Mouse (Mus musculus) gastrocnemius, adult 2 months (tissue): ENCODE results near the gene Dph1. TPM values are rescaled to one million over a fixed set of nuclear protein-coding genes. Genes with fewer than 3 reads are reported as not detected.

ENCODE experiments used
- DNase-seq: peaks from one replicate; pipeline ENCODE4 v3.0.0; 2022
- H3K27ac ChIP-seq: fragments of 200-600 bp; 2 replicates; pipeline ENCODE4 v1.8.1; 2022; ENCODE audit warnings: mild to moderate bottlenecking
- H3K4me3 ChIP-seq: fragments of 200-600 bp; 2 replicates; pipeline ENCODE4 v1.8.1; 2022; ENCODE audit warnings: mild to moderate bottlenecking, moderate library complexity
- CTCF ChIP-seq: fragments of 200-600 bp; IDR thresholded peaks from 2 replicates; pipeline ENCODE4 v1.8.1; 2022; ENCODE audit warnings: antibody characterized with exemption, mild to moderate bottlenecking, moderate library complexity
- intact Hi-C: fragments of 180-260 bp; cut with DNase I; formaldehyde crosslinking; loops from one replicate; pipeline ENCODE4 v1.15.1; 2025
- total RNA-seq, 2 experiments: library from RNA; stranded (reverse); gene quantifications; 2 replicates each; pipeline ENCODE4 v1.2.3; 2021

Dph1 gene
- total RNA-seq, 2 experiments from 2014 or later: 5.5 to 6.2 TPM

DNA sequence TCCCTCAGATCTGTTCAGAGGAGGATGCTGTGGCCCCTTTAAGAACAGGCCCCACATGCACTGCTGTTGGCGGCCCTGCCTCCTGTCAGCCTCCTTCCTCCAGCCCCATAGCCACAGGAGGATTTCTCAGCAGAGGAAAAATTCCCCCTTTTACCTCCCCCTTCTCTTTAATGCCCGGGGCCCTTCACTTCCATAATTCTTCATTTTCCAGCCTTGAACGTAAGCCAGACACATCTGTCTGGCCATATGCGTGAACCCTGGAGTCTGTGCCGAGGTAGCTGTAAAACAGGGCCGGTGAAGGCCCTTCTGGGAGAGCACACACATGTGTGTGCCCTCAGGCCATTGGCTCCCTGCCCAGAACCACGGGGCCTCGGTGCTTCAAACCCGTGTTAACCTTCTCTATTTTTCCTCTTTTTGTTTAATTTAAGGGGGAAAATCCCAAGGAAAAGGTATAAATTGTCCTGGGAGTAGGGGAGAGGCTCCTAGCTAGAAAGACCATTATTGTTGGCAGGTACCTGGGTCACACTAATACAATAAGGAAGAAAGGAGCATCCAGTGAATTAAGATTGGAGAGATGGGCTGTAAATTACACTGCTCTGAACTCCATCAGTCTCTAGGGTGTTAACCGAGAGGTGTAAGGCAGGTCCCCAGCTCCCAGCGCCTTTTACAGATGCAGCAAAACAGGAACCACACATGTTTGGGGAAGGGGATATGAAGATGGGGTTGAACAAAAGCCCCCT lies 43.8 kb downstream of the Dph1 start:
- TF ChIP-seq CTCF: no peak
- H3K4me3 ChIP-seq: no peak overlapping the region
- DNase-seq: peak; percentile 39
- peak overlapping the region; percentile 84 for H3K27ac ChIP-seq
- intact Hi-C loops: no loop called here

GRCm38 (mm10) chr11:75145841-75146240 lies 45.2 kb downstream of the Dph1 start:
- no peak for DNase-seq
- intact Hi-C loops: no loop called here
- no peak for TF ChIP-seq CTCF
- no peak overlapping the region; the same call in 1 of the 2 replicates for H3K27ac ChIP-seq
- H3K4me3 ChIP-seq: no peak overlapping the region

DNA sequence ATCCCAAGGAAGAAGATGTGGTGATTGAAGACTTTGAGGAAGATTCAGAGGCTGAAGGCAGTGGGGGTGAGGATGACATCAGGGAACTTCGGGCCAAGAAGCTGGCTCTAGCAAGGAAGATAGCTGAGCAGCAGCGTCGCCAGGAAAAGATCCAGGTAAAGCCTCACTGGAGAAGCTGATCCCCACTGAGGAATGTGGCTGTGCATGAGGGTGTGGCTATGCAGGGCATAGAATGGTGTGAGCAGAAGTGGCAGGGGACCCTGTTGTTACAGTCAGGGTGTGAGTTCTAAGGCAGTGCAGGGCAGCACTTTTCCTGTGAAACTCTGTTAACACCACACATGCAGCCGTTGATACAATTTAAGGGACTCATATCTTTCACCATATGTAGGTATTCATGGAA lies 48.3 kb downstream of the Dph1 start:
- intact Hi-C loops: no loop called here
- Histone ChIP-seq H3K4me3 (no peak overlapping the region), H3K27ac (peak overlapping the region; percentile 28; the same call in 1 of the 2 replicates)
- no peak for TF ChIP-seq CTCF
- DNase-seq: no peak

GRCm38 (mm10) chr11:75141913-75142312 lies 49.1 kb downstream of the Dph1 start:
- Histone ChIP-seq H3K27ac (peak overlapping the region; percentile 87; the same call in 1 of the 2 replicates), H3K4me3 (no peak overlapping the region)
- TF ChIP-seq CTCF: no peak
- intact Hi-C loops: no loop called here
- DNase-seq: no peak

DNA sequence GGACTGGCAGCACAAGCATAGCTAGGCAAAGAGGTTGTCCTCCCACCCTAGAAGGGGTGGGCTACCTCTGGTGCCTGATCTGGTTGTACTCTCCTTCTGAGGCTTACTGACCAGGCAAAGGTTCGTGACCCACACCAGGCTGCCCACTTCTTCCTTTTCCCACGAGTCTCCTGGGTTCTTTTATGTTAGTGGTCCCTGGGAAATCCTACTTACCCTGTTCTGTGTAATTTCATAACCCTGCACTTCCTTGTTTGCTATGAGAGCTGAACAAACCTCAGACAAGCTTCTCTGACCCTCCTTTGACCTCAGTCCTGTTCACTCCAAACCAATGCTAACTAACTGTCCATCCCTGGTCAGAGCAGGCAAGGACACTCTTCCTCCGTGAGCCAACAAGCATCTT lies 50.0 kb downstream of the Dph1 start:
- TF ChIP-seq CTCF: no peak
- no peak for DNase-seq
- peak overlapping the region; percentile 87 for H3K27ac ChIP-seq
- H3K4me3 ChIP-seq: no peak overlapping the region
- intact Hi-C loops: no loop called here

DNA sequence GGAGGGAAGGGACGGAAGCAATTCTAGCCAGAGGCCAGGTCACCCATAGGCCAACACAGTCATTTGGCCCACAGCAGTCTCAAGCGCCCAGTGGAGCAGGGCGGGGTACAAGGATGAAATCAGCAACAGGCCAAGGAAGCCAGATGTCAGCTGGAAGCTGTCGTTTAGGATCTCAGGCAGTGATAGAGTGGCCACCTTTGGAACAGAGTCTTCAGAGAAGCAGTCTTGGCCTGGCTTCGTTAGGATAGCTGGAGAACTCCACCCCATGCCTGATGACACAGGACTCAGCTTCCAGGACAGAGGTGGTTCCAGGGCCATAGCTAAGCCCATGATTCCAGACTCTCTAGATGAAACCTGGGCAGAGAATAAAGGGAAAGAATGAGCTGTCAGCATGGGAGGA lies 50.6 kb downstream of the Dph1 start:
- Histone ChIP-seq H3K4me3 (no peak overlapping the region), H3K27ac (peak overlapping the region; percentile 87)
- intact Hi-C loops: no loop called here
- no peak for TF ChIP-seq CTCF
- DNase-seq: peak; percentile 80

DNA sequence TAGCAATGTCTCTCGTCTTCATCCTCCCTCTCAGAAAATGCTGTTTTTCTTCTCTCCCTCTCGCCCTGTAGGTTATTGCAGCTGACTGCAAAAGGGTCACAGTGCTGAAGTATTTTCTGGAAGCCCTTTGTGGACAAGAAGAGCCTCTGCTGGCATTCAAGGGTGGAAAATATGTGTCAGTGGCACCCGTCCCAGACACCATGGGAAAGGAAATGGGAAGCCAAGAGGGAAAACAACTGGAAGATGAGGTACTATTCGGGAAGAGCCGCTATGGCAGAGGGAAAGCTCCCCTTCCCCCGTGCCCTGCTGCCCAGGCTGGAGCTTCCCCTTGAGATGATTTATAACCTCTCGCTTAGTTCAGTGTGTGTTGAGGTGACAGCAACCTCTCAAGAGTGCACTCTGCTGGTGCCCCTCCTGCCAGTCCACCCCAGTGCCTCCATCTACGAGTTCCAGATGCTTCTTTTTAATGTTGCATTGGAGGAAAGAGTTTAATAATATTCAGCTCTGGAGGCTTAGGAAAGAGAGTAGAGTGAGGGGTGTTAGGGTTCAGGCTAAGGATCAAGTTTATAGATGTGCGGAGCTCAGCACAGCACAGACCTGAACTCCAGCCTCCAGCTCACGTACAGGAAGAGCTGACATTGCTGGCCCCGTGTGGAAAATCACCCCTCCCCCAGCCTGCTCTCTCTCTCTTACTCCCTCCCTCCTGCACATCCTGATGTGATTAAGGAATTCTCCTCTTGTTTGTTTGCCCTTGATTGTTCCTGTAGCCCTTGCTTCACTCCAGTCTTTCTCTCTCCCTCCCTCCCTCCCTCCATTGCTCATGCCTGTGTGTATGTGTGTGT lies 51.7 kb downstream of the Dph1 start:
- Histone ChIP-seq H3K4me3 (peak overlapping the region; percentile 3), H3K27ac (peak overlapping the region; percentile 89)
- DNase-seq: peak; percentile 86
- intact Hi-C loops: no loop called here
- TF ChIP-seq CTCF: peak; percentile 37; the same call in 1 of the 2 replicates

DNA sequence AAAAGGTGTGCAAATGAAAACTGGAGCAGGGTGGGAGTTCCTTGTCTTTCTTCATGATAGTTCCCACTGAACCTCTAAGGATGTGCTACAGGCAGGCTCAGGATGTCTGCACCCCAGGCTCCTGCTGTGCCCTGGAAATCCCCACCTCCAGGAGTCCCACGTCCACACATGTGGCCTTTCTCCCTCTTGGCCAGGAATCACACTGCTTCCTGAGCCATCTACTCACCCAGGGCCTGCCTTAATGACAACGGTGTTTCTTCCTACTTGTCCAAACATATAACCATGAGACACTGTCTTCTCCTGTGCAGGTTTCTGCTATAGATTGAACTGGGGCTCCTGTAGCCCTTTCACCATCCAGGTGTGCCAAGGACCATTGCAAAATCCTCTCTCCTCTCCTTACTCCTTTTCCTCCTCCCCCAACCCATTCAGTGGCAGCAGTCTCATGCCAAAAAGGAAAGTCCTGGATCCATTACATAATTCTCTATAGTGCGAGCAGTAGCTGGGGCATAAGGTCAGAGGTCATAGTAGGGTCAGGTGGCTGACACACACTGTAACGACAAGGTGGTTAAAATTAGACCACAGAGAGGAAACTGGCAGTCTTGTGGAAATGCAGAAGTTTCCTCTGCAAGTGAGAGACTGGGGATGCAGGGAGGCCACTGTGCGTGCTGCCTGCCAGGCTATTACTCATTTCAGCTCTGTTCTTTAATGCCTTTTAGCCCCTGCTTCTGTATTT lies 54.2 kb downstream of the Dph1 start:
- Histone ChIP-seq H3K4me3 (no peak overlapping the region), H3K27ac (peak overlapping the region; percentile 77)
- intact Hi-C loops: no loop called here
- TF ChIP-seq CTCF: no peak
- DNase-seq: no peak

DNA sequence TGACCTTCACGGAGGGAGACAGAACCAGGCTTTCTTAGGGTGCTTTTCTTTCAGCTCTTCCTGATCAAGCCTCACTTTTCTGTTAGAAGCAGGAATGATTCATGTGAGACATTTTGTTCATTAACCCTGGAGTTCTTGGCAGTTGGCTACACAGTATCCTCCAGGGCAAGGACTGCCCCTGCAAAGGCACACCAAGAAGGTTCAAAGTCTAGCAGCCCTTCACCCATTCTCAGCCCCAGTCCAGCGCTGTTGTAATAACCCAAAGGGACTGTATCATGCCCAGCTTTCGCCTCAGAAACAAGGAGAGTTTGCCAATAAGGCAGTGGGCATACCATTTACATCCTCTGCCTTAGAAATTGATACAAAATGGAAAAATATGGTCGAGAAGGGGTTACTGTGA lies 55.7 kb downstream of the Dph1 start:
- intact Hi-C loops: no loop called here

DNA sequence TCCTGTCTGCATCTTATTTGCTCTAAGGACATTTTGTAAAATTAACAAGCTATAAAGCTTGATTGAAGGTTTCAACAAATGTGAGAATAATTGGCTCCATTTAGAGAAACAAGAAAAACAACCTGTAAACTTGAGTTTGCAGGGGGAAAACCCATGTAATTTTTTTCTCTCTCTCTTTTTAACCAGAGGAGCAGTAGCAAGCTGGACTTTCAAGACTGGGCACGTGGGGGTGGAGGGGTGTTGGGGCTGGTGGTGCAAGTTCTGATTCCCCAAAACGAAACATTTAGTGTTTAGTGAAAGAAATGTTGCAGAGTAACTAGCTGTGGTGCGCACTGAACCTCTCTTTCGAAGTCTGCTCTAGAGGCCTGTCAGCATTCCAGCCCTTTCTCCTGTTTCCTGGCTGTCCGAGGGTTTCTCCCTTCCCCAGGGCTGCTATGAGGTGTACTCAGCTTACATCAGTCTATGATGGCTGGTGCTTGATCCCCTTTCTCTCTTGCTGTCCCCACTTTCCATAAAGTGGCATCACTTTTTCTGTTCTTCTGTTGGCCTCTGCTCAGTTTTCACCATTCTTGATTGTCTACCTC lies 56.5 kb downstream of the Dph1 start:
- Histone ChIP-seq H3K27ac (peak overlapping the region; percentile 77), H3K4me3 (no peak overlapping the region)
- DNase-seq: no peak
- TF ChIP-seq CTCF: no peak
- intact Hi-C loops: no loop called here

More for the DNA sequence above, 55.7 kb downstream of the Dph1 start:
- TF ChIP-seq CTCF: no peak
- DNase-seq: no peak
- Histone ChIP-seq H3K27ac (peak overlapping the region; percentile 77), H3K4me3 (no peak overlapping the region)

DNA sequence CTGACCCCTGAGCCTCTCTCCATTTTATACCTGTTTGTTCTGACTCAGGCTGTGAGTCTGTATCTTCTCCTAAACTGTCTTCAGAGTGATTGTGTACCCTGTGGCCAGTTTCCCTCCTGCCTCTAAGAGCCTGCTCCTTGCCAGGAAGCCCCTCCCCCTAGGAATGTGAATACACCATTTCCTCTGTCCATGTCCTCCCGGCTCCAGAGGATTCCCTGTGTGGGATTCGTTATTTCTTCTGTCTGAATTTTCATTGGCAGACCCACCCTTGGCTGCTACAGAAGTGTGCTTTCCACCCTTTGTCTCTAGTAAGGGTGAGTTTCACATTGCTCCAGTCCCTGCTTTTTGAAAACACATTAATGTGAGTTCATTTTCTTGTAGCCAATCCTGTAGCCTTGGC lies 57.1 kb downstream of the Dph1 start:
- intact Hi-C loops: no loop called here
- peak; percentile 59 for DNase-seq

DNA sequence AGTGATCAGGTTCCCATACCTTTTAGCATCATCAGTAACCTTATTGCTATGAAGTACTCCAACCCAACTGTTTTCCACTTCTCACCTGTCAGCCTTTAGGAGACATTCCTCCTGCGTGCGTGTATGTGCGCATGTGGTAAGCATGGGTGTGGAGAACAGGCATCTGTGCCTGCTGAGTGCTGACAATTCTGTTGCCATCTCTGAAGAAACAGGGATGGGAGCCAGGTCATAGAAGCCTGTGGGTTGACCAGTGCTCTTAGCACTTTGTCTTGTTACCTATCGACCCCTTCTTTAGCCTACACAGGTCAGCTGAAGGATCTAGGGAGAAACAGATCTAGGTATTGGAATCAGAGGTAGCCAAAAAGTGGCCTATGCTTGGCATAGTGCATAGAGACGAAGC lies 57.6 kb downstream of the Dph1 start:
- intact Hi-C loops: no loop called here
- H3K4me3 ChIP-seq: no peak overlapping the region
- H3K27ac ChIP-seq: peak overlapping the region; percentile 77
- no peak for TF ChIP-seq CTCF
- no peak for DNase-seq

More for the DNA sequence above, 57.1 kb downstream of the Dph1 start:
- H3K4me3 ChIP-seq: no peak overlapping the region
- H3K27ac ChIP-seq: peak overlapping the region; percentile 77
- TF ChIP-seq CTCF: no peak

GRCm38 (mm10) chr11:75132278-75132677 lies 58.8 kb downstream of the Dph1 start:
- Histone ChIP-seq H3K27ac (peak overlapping the region; percentile 77), H3K4me3 (no peak overlapping the region)
- DNase-seq: peak; percentile 64
- peak; percentile 54 for TF ChIP-seq CTCF
- intact Hi-C loops: no loop called here
